Mouse (Mus musculus): ENCODE results near the gene Ppp1r3g. TPM values are rescaled to one million over a fixed set of nuclear protein-coding genes. Genes with fewer than 3 reads are reported as not detected.
A peak's percentile ranks its signal among the peaks of the same experiment; 100 is the strongest.
"Not testable (repeated sequence)": the region's sequence is repeated elsewhere in the genome, so short reads cannot be mapped to it uniquely, and the experiment has no call there.

Gene Ppp1r3g
- polyA plus RNA-seq, 1 experiment from 2014 or later: 0.51 TPM

GRCm38 (mm10) chr13:35989329-35989728, 30.7 kb downstream of the Ppp1r3g start:
- Histone ChIP-seq H3K27me3 (replicated peaks; ENCODE audit: control insufficient read depth, insufficient read depth, low read length) (no peaks in the 10 kb centered on the region), H3K9me3 (ENCODE audit: control insufficient read depth) (no peaks in the 10 kb centered on the region), H3K4me1 (replicated peaks; ENCODE audit: control insufficient read depth, insufficient read depth, low read length) (no peaks in the 10 kb centered on the region), H3K36me3 (ENCODE audit: control insufficient read depth, insufficient read depth) (no peaks in the 10 kb centered on the region), H3K9ac (ENCODE audit: low read depth, low read length) (no peak overlapping the region), H3K4me2 (replicated peaks; ENCODE audit: low read depth) (no peak overlapping the region), H3K4me3 (ENCODE audit: low read depth, low read length) (no peak overlapping the region), H3K27ac (ENCODE audit: low read depth, low read length) (no peak overlapping the region)
- TF ChIP-seq CTCF (IDR thresholded peaks at IDR 0.05; ENCODE audit: low read depth): no peak
- no peak for ATAC-seq
- WGBS: 76% methylated on average over 3 of the region's 3 CpGs

- not testable (repeated sequence) for H3K27me3 ChIP-seq (replicated peaks; ENCODE audit: control insufficient read depth, insufficient read depth, low read length); H3K4me3 ChIP-seq (ENCODE audit: low read depth, low read length); H3K4me1 ChIP-seq (replicated peaks; ENCODE audit: control insufficient read depth, insufficient read depth, low read length); H3K9ac ChIP-seq (ENCODE audit: low read depth, low read length); H3K9me3 ChIP-seq (ENCODE audit: control insufficient read depth); ATAC-seq; H3K36me3 ChIP-seq (ENCODE audit: control insufficient read depth, insufficient read depth); H3K4me2 ChIP-seq (replicated peaks; ENCODE audit: low read depth); H3K27ac ChIP-seq (ENCODE audit: low read depth, low read length)
- WGBS: 98% methylated on average over 15 of the region's 21 CpGs
These were observed 32.5 kb downstream of the Ppp1r3g start for GRCm38 (mm10) chr13:35991185-35991584.

GRCm38 (mm10) chr13:35994067-35994466, 35.4 kb downstream of the Ppp1r3g start:
- Histone ChIP-seq H3K9ac (ENCODE audit: low read depth, low read length) (no peak overlapping the region), H3K27me3 (replicated peaks; ENCODE audit: control insufficient read depth, insufficient read depth, low read length) (no peaks in the 10 kb centered on the region), H3K4me3 (ENCODE audit: low read depth, low read length) (no peak overlapping the region), H3K27ac (ENCODE audit: low read depth, low read length) (no peak overlapping the region), H3K4me2 (replicated peaks; ENCODE audit: low read depth) (no peak overlapping the region), H3K36me3 (ENCODE audit: control insufficient read depth, insufficient read depth) (no peaks in the 10 kb centered on the region), H3K4me1 (replicated peaks; ENCODE audit: control insufficient read depth, insufficient read depth, low read length) (no peaks in the 10 kb centered on the region), H3K9me3 (ENCODE audit: control insufficient read depth) (no peaks in the 10 kb centered on the region)
- ATAC-seq: peak; percentile 47
- no peak for TF ChIP-seq CTCF (IDR thresholded peaks at IDR 0.05; ENCODE audit: low read depth)
- WGBS: 53% methylated on average over 8 of the region's 8 CpGs

- TF ChIP-seq CTCF (IDR thresholded peaks at IDR 0.05; ENCODE audit: low read depth): no peak
- H3K4me1 ChIP-seq (replicated peaks; ENCODE audit: control insufficient read depth, insufficient read depth, low read length): no peaks in the 10 kb centered on the region
- no peak overlapping the region for H3K4me3 ChIP-seq (ENCODE audit: low read depth, low read length)
- H3K36me3 ChIP-seq (ENCODE audit: control insufficient read depth, insufficient read depth): no peaks in the 10 kb centered on the region
- H3K9ac ChIP-seq (ENCODE audit: low read depth, low read length): no peak overlapping the region
- H3K4me2 ChIP-seq (replicated peaks; ENCODE audit: low read depth): no peak overlapping the region
- no peak for ATAC-seq
- H3K27me3 ChIP-seq (replicated peaks; ENCODE audit: control insufficient read depth, insufficient read depth, low read length): no peaks in the 10 kb centered on the region
- no peak overlapping the region for H3K27ac ChIP-seq (ENCODE audit: low read depth, low read length)
- 77% methylated on average over 3 of the region's 3 CpGs for WGBS
- H3K9me3 ChIP-seq (ENCODE audit: control insufficient read depth): no peaks in the 10 kb centered on the region
These were observed 36.6 kb downstream of the Ppp1r3g start for GRCm38 (mm10) chr13:35995231-35995630.

DNA sequence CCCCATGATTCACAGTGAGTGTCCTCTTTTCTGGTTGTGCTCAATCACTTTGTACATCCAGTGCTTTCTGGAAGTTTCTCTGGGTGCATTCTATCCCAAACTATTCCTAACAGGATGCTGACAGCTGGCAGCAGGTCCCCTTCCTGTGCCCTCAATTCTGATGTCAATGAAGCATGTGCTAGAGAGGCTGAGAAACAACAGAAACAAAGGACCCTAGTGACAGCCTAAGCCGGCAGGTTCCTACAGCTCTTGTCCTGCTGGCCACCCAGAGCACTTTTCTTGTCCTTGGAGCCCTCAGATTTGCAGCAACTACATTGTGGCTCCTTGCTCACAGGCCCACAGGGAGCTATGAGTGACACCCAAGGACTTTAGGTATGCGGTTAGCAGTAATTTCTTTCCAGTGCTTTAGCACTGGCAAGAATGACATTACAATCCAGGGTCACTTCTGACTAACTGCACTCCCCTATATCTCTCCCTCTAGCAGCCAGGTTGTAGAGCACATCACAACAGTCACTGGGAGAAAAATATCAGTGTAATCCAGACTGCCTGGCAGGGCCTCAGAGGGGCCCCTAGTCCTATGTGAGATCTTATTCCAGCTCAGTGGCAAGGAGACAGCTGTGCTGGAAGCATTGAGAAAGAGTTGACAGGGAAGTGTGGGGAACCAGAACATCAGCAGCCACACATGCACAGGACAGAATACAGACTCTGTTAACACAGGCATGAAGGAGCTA, 37.2 kb downstream of the Ppp1r3g start:
- TF ChIP-seq CTCF (IDR thresholded peaks at IDR 0.05; ENCODE audit: low read depth): no peak
- Histone ChIP-seq H3K36me3 (ENCODE audit: control insufficient read depth, insufficient read depth) (no peaks in the 10 kb centered on the region), H3K4me3 (ENCODE audit: low read depth, low read length) (no peak overlapping the region), H3K27me3 (replicated peaks; ENCODE audit: control insufficient read depth, insufficient read depth, low read length) (no peaks in the 10 kb centered on the region), H3K4me2 (replicated peaks; ENCODE audit: low read depth) (no peak overlapping the region), H3K9me3 (ENCODE audit: control insufficient read depth) (no peaks in the 10 kb centered on the region), H3K27ac (ENCODE audit: low read depth, low read length) (no peak overlapping the region), H3K9ac (ENCODE audit: low read depth, low read length) (no peak overlapping the region), H3K4me1 (replicated peaks; ENCODE audit: control insufficient read depth, insufficient read depth, low read length) (no peaks in the 10 kb centered on the region)
- WGBS: 75% methylated on average over 2 of the region's 2 CpGs
- ATAC-seq: no peak

- Histone ChIP-seq H3K36me3 (ENCODE audit: control insufficient read depth, insufficient read depth) (no peaks in the 10 kb centered on the region), H3K27ac (ENCODE audit: low read depth, low read length) (no peak overlapping the region), H3K27me3 (replicated peaks; ENCODE audit: control insufficient read depth, insufficient read depth, low read length) (no peaks in the 10 kb centered on the region), H3K4me2 (replicated peaks; ENCODE audit: low read depth) (no peak overlapping the region), H3K4me1 (replicated peaks; ENCODE audit: control insufficient read depth, insufficient read depth, low read length) (no peaks in the 10 kb centered on the region), H3K9ac (ENCODE audit: low read depth, low read length) (no peak overlapping the region), H3K9me3 (ENCODE audit: control insufficient read depth) (no peaks in the 10 kb centered on the region), H3K4me3 (ENCODE audit: low read depth, low read length) (no peak overlapping the region)
- 90% methylated on average over 4 of the region's 4 CpGs for WGBS
- no peak for ATAC-seq
- no peak for TF ChIP-seq CTCF (IDR thresholded peaks at IDR 0.05; ENCODE audit: low read depth)
These were observed 39.0 kb downstream of the Ppp1r3g start for GRCm38 (mm10) chr13:35997606-35998005.

Measured in intestine, postnatal 0 days (tissue).